Mouse (Mus musculus): ENCODE data around the gene Anks1.

DNA sequence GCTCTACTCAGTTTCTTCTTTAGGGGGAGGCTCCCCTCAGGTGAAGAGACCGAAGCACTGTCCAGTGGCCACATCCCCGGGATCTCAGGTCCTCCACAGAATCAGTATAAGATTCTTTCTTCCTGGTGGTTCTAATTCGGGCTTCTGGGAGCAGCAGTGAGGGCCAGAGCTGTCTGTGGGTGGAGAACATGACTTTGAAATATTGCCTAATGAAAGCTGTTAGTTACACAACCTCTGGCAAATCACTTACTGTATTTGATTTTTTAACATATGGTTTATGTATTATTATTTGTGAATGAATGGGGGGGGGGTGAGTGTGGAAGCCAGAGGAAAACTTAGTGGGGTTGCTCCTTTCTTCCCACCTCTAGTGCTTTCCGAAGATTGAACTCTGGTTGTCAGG lies 22.7 kb downstream of the Anks1 start:
- TF ChIP-seq CTCF (IDR thresholded peaks at IDR 0.05; ENCODE audit: low read depth) (no peak), EP300 (optimal IDR thresholded peaks at IDR 0.05) (no peak)
